Mouse (Mus musculus) urinary bladder, postnatal 36 days (tissue): ENCODE results near the gene Chn2.

ENCODE experiments used
- DNase-seq, 2 experiments: peaks; one replicate each; pipeline ENCODE4 v3.0.0; 2022; ENCODE audit warnings: low spot score in 2 of 2, mixed read lengths in 1 of 2

The Chn2 gene

DNA sequence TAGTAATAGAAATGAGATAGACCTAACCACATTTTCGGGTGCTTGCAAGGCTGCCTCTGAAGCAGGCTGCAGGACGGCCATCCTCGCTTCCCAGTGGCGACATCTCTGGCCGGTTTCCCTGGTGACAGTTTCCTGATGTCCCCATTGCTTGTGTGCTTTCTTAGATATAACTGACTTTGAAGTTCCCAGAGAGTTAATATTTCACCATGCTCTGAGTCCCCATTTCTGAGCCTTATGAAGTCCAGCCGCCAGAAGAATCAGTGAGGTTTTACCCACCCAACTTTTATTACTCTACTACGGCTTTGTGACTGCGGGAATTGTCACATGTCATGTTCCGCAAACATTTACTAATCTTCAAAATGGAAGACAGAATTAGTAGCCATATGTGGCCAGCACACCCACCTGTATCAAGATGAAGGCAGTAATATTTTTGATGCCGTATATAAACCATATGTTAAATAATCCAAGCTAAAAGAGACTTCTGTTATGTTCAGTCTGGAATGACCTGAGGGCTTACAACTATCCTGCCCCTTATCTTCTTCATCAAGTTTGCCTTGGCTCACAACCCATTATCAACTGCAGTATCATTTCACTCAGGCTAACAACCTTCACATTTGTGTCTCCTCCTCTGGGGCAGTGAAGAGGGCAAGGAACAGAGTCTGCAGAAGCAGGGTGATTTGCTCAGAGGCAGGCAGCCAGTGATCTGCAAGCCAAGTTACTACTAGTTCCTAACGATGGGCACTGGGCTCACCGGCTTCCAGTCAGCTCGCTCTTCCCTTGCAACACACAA lies 192.6 kb downstream of the Chn2 start:
- no peak for DNase-seq

DNA sequence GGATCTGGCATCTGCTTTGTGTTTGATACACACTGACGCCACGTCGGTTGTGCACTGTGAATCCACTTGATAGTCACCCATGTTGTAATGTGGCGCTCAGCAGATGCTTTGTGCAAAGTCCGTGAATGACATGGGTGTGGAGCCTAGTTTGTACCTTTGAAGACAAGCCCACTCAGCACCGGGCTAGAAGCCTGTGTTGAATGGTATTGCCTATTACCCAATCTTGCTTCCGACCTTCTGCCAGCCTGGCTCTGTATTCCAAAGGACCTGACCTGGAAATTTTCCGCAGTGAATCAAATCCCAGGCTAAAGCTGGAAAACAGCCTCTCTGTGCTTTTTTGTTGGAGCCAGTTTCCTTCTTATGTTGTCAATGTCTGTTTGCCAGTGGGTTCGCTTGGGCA lies 197.1 kb downstream of the Chn2 start:
- no peak for DNase-seq

DNA sequence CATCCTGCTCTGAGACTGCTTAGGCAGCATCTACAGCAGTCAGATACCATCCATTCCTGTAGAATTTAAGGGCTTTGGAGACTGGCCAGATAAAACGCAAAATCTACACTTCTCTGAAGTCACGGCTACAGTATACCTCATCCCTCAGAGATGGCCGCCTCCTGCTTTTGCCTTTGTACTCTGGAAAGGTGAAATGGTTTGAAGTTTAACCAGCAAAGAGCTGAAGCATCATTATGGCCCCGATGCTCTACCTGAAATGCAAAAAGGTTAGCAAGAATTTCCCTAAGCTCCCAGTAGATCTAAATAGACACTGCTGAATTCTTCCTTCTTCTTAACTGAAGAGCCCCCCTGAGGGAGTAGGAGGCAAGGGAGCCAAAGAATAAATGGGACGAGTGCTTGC lies 202.4 kb downstream of the Chn2 start:
- DNase-seq: no peak

DNA sequence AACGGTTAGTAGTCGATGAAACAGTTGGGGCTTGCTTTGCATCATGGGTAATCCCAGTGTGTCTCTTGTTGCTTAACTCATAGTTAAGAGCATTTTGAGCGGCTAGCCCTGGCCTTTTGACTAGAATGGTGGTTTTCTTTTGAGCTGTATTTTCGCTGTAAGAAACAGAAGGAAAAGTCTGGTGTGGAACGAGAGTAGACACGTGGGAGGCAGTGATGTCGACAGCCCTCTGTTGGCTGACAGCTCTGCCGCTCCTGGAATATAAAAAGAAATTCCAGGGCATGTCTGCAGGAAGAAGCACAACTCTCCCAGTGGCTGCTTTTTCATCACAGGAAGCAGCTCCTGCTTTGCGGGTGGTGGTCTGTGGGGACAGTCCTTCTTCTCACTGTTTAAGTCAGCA lies 202.9 kb downstream of the Chn2 start:
- DNase-seq: no peak

DNA sequence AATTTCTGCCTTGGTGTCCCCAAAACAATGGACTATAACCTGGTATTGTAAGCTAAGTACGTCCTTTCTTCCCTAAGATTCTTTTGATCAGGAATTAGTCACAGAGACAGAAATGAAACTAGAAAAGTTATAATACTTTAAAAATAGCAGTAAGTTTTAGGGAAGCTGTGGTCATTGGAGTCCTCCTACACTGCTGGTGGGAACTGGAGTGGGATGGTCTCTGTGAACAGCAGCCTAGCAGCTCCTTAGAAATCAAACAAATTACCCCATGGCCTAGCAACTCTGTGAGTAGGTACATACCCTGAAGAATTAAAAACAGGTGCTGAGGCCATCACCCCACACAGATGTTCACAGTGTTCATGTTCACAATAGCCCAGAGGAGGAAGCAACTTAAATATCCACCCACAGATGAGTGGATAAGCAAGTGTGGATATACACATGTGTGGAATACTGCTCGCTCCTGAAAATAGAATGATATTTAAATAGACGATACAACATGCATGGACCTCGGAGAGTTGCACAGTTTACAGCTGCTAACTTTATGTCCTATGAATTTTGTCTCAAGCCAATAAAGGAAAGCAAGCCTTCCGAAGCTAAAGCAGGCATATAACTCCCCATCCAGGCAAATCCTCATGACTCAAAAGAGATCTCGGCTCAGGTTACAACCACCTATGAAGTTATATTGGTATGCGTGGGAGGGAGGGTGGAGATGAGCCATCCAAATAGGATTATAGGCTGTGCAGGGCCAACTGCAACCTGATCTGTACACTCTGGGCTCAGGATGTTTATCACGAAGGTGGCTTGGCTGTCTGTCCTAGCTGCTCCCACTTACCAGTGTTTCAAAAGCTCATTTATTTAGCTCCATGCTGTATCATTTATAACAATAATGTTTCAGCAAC lies 209.2 kb downstream of the Chn2 start:
- no peak for DNase-seq

DNA sequence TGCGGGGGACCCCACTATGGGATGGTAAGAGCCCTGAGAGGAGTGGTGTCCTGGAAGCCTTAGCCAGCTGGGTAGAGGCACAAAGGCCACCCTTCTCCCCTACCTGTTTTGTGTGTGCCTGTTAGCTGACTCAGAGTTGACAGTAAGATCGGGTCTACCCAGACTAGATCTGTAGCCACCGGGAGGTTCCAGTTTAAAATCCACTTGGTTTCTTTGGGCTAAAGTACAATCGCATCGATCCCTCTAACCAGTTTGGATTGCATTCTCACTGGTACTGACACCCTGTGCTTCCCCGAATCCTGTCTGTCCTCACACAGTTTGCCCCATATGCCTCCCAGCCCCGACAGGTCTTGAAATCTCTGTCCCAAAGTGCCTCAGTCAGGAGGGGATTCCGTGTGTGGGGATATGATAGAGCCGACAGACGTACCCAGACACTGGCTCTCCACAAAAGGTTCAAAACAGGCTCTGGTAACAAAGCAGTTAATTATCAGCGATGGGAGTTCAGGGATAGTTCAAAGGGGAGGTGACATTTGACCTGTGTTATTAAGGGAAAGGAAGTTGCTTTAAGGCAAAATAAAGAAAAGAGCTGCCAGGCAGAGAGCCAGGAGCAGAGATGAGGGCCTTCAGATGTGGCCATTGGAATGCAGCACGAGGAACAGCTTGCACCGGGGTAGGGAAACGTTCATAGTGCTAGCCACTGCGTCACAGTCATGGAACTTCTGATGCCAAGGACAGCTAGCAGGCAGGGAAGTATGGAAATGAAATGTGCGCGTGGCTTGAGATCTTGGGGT lies 212.2 kb downstream of the Chn2 start:
- DNase-seq: no peak

DNA sequence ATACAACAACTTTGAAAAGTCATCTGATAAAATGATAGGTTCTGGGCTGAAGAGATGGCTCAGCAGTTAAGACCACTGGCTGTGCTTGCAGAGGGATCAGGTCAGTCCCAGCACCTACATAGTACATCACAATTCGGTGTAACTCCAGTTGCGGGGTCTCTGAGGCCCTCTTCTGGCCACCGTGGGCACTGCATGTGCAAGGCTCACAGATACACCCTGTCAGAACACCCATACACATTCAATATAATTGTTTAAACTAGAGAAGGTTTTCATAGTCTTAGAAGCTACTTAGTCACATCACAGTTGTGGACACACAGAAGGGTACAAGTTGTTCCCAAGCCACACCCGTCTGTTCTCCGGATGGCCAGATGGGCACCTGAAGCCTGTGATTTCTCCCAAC lies 213.9 kb downstream of the Chn2 start:
- no peak for DNase-seq

DNA sequence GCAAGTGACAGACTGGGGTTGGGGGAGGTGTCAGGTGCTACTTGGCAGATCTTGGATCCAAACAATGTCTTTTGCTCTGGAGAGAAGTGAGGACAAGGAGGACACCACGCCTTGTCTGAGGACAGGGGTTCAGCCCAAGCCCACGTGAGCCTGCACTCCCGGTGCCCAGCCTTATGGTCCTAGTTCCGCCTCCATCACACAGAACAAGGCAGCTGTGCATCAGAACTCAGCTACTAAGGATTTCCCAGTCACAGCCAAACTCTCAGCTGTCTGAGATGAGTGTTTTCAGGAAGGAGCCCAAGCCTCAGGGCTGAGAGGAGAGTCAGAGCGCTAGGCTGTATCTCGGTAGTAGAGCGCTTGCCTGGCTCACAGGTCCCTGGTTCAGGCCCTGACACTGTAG lies 214.5 kb downstream of the Chn2 start:
- no peak for DNase-seq

DNA sequence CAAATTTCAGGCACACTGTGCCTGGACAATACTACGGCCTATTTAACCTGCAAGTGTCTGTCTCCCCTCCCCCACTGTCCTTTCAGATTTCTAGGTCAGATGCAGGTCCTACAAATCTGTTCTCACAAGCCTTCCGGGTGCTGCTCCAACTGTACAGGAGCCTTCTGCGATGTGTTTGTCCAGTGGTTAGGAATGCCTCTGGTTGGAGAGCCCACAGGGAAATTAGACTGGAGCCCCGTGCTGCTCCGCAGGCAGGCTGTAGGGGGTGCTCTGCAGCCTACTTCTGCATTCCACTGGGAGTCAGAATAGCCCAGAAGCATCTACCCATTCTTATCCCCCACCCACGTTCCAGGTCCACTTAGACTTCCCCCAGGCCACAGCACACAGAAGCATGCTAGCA lies 215.4 kb downstream of the Chn2 start:
- no peak for DNase-seq

DNA sequence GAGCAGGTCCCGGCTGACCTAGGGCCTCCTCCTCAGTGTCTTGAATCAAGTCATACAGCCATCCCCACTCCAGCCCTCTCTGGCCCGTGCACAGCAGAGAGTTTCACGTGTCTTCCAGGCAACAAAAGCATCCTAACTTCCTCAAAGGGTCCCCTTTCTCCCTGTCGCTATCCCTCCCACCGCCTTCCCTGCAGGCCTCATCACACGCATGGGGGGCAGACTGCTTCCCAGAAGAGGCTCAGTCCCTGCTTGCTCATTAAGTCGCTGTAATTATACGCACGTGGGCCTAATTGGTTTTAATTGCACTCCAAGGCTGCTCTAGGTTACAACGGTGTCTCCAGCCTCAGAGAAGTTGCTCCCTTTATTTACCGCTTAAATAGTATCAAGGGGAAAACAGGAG lies 216.0 kb downstream of the Chn2 start:
- no peak for DNase-seq

DNA sequence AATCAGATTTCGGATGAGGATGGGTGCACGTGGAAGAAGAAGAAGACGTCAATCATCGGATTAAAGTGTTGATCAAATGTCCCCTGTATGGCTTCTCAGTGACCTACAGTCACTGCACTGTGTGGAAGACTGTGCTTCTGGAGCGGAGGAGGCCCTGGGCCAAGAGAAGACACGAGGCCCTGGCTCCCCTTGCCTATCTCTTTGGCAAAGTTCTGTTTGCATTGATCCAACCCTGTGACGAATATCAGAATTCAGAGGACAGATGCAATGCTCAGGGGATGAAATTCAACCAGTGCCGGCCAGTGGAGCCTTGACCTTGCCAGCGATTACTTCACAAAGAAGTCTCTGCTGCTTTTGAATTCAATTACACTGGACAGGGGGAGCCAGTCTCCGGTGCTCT lies 217.0 kb downstream of the Chn2 start:
- DNase-seq: no peak

DNA sequence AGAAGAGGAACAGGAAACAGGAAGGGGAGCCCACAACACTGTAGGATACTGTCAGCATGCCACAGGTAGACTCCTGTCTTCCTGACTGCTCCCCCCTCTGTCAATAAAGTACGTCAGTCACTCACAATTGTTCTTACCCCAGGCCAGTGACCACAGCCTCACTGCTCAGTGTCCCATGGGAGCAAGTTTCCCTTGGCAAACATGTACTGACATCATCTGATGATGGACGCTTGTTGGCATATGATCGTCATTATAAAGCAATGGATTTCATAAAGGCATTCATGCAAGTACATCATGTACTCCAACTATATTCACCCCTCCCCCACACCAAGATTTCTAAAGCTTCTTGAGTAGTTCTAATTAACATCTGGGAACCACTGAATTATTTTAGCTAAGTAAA lies 218.2 kb downstream of the Chn2 start:
- no peak for DNase-seq

DNA sequence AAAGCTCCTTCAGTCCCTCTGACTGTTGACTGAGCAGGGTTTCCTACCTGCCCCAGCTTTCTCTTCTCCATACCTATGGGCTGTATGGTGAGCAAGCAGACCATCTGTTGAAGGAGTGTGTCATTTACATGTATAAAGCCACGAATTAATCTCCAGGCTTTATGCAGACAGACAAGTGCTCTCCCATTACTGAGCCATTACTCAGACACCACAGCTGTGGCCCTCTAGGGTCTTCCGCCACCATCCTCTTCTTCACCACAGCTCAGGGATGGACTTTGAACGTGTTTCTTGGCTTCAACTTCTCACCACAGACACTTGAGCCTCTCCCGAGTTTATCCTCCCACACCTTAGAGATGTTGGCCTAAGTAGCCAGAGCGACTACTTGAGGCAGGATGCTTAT lies 219.1 kb downstream of the Chn2 start:
- DNase-seq: no peak

DNA sequence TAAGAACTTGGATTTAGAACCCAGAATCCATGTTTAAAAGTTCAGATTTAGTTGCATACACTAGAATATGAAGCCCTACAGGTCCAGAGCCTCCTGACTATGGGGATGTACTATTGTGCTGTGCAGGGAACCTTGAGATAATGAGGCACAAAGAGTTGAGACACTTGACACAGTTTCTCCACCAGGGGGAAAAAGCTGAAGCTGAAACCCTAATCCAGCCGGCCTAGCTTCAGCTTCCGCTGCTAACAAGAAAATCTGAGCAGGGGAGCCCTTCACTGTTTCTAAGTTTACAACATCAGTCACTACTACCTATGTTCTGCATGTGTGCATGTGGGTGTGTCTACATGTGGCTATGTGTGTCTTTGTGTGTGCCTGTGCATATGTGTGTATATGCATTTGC lies 223.4 kb downstream of the Chn2 start:
- DNase-seq: no peak

DNA sequence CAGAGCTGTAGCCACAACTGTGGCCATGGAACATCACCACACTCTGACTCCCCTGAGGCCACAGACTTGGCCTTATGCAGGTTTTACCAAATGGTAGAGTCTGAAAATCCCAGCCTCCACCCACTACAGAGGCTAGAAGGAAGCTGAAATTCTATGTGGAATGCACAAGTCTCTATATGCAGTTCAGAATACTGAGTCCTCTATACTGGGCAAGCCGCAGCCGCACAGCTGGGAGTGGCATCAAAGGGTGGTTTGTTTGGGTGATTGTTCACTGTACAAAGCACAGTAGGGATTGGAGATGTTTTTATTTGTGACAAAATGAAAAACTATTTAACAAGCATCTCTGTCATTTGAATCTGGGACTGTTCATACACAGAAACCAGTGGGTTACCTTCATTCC lies 224.5 kb downstream of the Chn2 start:
- no peak for DNase-seq

DNA sequence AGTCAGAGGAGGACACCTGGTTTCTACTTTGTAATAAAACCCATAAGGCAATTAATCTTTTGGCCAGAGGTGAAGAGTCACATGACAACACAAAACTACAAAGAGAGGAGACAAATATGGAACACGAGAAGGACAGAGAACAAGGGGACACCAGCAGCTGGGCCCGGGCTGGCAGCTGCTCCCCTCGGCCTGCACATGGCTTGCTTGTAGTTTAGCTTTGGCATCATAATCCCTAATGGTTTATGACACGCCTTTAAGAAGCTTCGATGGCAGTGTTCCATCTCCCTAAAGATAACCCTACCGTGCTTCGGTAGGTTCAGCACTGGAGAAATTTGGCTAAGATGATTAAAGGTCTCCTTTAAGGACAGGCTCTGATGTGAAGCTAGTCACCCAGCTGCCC lies 225.2 kb downstream of the Chn2 start:
- no peak for DNase-seq

DNA sequence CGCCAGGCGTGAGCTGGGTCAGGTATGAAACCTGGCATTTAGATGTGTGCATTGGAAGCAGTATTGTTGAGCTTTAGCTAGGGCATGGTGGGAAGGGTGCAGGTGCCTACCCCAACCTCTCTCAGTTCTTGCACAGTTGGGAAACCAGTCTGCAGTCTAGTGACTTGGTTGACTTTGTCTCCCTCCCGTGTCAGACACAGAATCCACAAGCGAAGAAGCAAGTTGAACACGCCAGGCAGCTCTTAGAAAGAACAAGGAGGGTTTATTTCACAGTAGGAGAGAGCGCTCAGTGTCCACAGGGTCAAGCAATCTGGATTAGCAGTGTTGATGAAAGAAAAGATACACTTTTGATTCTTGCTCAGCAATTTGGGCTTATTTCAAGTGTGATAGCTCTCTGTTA lies 226.0 kb downstream of the Chn2 start:
- no peak for DNase-seq

DNA sequence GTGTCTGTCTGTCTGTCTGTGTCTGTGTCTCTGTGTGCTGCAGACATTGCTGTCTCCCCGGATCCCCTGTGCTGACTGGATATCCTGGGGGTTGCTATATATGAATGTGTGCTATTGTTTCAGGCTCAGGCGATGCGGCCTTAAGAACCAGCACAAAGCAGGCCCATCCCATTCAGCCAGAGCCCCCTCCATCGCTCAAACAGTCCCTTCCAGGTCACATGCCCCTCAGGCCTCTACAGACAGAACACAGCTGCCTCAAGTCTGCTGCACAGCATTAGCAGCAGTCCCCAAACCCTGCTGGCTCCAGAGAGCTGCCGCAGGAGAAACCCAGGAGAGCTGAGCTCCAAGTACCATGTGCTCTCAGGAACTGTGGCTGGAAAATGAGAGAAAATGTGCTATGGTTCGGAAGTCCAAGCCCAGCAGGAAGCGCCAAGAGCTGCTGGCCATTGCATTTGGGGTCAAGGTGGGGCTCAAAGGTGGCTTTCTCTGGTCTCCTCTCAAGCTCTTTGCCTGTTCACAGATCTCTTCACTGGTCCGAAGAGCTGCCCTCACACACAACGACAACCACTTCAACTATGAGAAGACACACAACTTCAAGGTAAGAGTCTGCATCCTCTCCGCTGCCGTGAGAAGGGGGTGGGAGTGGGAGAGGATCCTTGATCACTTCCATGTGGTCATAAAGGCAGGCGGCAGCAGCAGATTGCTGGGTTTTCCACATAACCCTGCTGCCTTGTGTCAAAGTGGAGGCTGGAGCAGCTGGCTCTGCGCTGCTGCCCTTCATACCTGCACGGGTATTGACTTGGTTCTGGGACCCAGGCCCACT lies 233.4 kb downstream of the Chn2 start:
- DNase-seq: no peak

DNA sequence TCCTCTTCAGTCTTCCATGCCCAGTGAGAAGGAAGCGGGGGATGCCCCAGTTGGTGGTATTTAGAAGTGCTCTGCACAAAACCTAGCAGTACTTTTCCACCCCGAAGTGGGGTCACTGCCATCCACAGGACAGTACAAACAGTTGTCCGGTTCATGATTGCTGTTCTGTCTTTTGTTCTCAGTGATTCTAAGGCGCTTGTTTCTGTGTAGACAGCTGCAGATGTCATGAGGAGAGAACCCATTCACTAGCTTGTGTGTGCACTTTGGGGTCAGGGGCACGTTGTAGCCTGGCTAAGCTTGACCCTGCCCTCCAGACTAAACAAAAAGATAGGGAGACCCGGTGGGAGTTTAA lies 234.0 kb downstream of the Chn2 start:
- DNase-seq: no peak

DNA sequence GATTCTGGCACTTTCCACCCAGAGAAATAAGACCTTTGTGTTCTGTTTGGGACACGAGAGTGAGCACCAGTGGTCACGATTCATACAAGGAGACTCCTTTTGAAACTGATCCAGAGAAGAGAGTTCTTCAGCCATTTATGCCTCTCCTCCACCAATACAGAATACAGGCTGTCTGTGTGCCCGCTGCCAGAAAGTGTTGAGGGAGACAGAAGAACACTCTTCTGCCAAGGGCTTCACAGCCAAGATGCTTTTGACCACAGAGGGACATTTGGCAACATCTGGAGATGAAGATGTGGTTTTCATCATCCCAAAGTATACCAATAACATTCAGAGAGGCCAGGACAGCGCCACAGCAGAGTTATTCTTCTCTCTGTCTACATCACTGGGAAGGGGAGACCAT lies 237.9 kb downstream of the Chn2 start:
- DNase-seq: no peak

DNA sequence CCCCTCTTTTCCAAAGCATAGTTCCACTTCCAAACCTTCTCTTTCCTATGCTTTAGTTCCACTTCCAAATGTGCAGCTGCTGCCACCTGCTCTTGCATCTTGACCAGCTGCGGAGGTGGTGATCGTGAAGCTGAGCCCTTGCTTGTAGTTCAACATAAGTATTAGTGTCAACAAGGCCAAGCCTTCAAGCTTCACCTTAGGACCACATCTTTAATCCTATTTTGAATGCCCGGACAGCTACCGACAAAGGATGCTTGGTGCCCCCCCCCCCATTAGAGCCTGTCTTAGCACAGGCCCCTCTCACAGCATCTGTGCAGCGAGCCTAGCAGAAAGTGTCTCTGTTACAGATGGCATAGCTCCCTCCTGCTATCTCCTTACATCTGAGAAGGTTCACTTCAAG lies 238.5 kb downstream of the Chn2 start:
- no peak for DNase-seq

DNA sequence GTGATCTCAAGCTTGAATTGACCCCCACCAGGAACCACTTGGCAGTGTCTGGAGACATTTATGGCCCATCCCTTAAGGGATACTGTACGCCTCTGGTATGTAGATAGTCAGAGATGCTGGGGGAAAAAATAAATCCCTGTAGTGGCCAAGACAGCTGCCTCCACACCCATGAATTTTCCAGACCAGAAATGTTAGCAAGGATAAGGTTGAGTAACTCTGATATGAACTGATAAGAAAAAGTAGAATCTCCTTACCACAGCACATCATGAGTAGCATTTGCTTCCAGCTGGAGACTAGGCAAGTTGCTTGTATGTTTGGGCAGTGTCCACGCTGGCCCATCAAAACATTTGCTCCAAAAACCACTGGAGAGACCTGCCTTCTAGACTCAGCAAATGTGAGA lies 239.3 kb downstream of the Chn2 start:
- DNase-seq: peak in 1 of 2 experiments; percentile 22
